Mouse (Mus musculus) 3134 (cell line): ENCODE data around the gene Csrnp3.

Experiments
- DNase-seq: peaks from one replicate; pipeline ENCODE4 v3.0.0-alpha.2; 2011; ENCODE audit warnings: low spot score; ENCODE audit not compliant: insufficient read length; ENCODE audit errors: extremely low read depth

Csrnp3 gene

GRCm38 (mm10) chr2:66008995-66009654, 163.6 kb downstream of the Csrnp3 start:
- DNase-seq, result no peak

GRCm38 (mm10) chr2:66009677-66010076, 164.1 kb downstream of the Csrnp3 start:
- DNase-seq, result no peak

- no peak for DNase-seq
These were observed 173.1 kb downstream of the Csrnp3 start for GRCm38 (mm10) chr2:66018711-66019110.

GRCm38 (mm10) chr2:66019235-66019634, 173.7 kb downstream of the Csrnp3 start:
- DNase-seq, result no peak

- no peak for DNase-seq
These were observed 177.9 kb downstream of the Csrnp3 start for GRCm38 (mm10) chr2:66023419-66023818.

- no peak for DNase-seq
These were observed 179.3 kb downstream of the Csrnp3 start for GRCm38 (mm10) chr2:66024837-66025236.

GRCm38 (mm10) chr2:66028812-66029211, 183.2 kb downstream of the Csrnp3 start:
- no peak for DNase-seq

- DNase-seq, result no peak
These were observed 189.5 kb downstream of the Csrnp3 start for GRCm38 (mm10) chr2:66034907-66035679.

GRCm38 (mm10) chr2:66040611-66041010, 195.0 kb downstream of the Csrnp3 start:
- DNase-seq, result no peak

GRCm38 (mm10) chr2:66041203-66041916, 195.8 kb downstream of the Csrnp3 start:
- DNase-seq, result no peak

GRCm38 (mm10) chr2:66041917-66042419, 196.4 kb downstream of the Csrnp3 start:
- DNase-seq, result no peak

- DNase-seq, result no peak
These were observed 198.2 kb downstream of the Csrnp3 start for GRCm38 (mm10) chr2:66043441-66044404.

- no peak for DNase-seq
These were observed 199.0 kb downstream of the Csrnp3 start for GRCm38 (mm10) chr2:66044405-66045089.

- peak; percentile 4 for DNase-seq
These were observed 217.7 kb downstream of the Csrnp3 start for GRCm38 (mm10) chr2:66063291-66063690.

- no peak for DNase-seq
These were observed 223.9 kb downstream of the Csrnp3 start for GRCm38 (mm10) chr2:66069454-66069853.

GRCm38 (mm10) chr2:66080731-66081130, 235.2 kb downstream of the Csrnp3 start:
- DNase-seq, result no peak
